Mouse (Mus musculus) adipose tissue, adult 10 weeks (tissue): Measurements from ENCODE around the gene Gm5169. TPM values are rescaled to one million over a fixed set of nuclear protein-coding genes. Genes with fewer than 3 reads are reported as not detected.

ENCODE experiments used
- polyA plus RNA-seq: library from polyadenylated mRNA; stranded (reverse); fragments of 350-450 nt; fragmentation: Illumina TruSeq; extraction: RNeasy Lipid Tissue Mini Kit (QIAGEN cat#74804); gene quantifications from one replicate; pipeline ENCODE4 v1.2.3, GENCODE M21; 2014; ENCODE audit warnings: low read depth, low replicate concordance

The Gm5169 gene
- polyA plus RNA-seq: not detected

GRCm38 (mm10) chrX:25301355-25301754 lies at the start of gene Gm5169:
Gm5169 (minus strand) TSS chrX:25301455.

